Mouse (Mus musculus) forebrain, embryonic 14.5 days (tissue): ENCODE results near the gene Rab3a. TPM values are rescaled to one million over a fixed set of nuclear protein-coding genes. Genes with fewer than 3 reads are reported as not detected.

Source experiments
- ATAC-seq: fragments of 200-750 bp; cut with Nextera tagmentation; 2 replicates; pipeline ENCODE4 v1.8.0; 2017; ENCODE audit warnings: mild to moderate bottlenecking, moderate library complexity
- DNase-seq: peaks from one replicate; pipeline ENCODE4 v3.0.0-alpha.2; 2015; ENCODE audit warnings: low spot score
- H3K27ac ChIP-seq: fragments of 300-500 bp; sonication (generic); 2 replicates; pipeline ENCODE4 v1.5.1; 2014; ENCODE audit warnings: low read depth, mild to moderate bottlenecking, control low read depth, low read length, moderate library complexity
- H3K27me3 ChIP-seq: fragments of 300-500 bp; sonication (generic); replicated peaks from 2 replicates; pipeline ENCODE4 v1.6.1; 2014; ENCODE audit warnings: low read length, control low read depth, mixed read lengths; ENCODE audit not compliant: control insufficient read depth, insufficient read depth
- H3K36me3 ChIP-seq: fragments of 300-500 bp; sonication (generic); 2 replicates; pipeline ENCODE4 v1.6.1; 2014; ENCODE audit warnings: low read length, control low read depth; ENCODE audit not compliant: control insufficient read depth, insufficient read depth
- H3K4me1 ChIP-seq: fragments of 300-500 bp; sonication (generic); 2 replicates; pipeline ENCODE4 v1.6.1; 2014; ENCODE audit warnings: antibody characterized with exemption, low read length, control low read depth; ENCODE audit not compliant: control insufficient read depth, insufficient read depth
- H3K4me2 ChIP-seq: fragments of 300-500 bp; sonication (generic); 2 replicates; pipeline ENCODE4 v1.6.1; 2014; ENCODE audit warnings: mild to moderate bottlenecking, control low read depth, low read length
- H3K4me3 ChIP-seq: fragments of 300-500 bp; sonication (generic); 2 replicates; pipeline ENCODE4 v1.5.1; 2014; ENCODE audit warnings: low read depth, low read length, control low read depth
- H3K9ac ChIP-seq: fragments of 300-500 bp; sonication (generic); 2 replicates; pipeline ENCODE4 v1.6.1; 2014; ENCODE audit warnings: mild to moderate bottlenecking, low read length, control low read depth, moderate library complexity
- H3K9me3 ChIP-seq: fragments of 300-500 bp; sonication (generic); replicated peaks from 2 replicates; pipeline ENCODE4 v1.6.1; 2016; ENCODE audit warnings: low read length, control low read depth, mixed read lengths; ENCODE audit not compliant: control insufficient read depth
- WGBS: fragments of 180-500 bp; shearing (Covaris S2); extraction: QIAGEN DNeasy Blood & Tissue Kit; methylation state at CpG from one replicate; pipeline ENCODE4 v1.1.7; 2014; 5-methylcytosine and 5-hydroxymethylcytosine counted together
- polyA plus RNA-seq: library from polyadenylated mRNA; unstranded; fragments of >200 nt; fragmentation: Nextera tagmentation; extraction: Ambion mirVana; gene quantifications from 2 replicates; pipeline ENCODE4 v1.2.1, GENCODE M21; 2014

The Rab3a gene
- polyA plus RNA-seq, 1 experiment from 2014 or later = 330 TPM

DNA sequence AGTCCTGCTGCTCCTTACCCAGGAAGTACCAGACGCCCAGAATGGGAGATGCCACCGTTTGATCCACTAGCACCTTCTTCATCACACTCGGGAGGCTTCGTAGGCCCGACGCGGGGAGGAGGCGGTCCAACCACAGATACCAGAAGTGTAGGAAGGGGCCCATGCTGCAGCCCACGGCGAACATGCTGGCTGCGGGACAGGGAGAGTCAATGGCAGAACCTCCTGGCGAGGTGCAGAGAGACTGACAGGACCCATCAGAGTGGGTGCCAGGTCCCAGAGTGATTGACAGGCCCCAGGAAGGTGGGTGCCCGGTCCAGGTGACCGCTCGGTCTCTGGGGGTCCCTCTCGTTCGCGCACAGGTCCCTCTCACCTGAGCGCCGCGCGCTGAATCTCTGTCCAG lies 5.9 kb downstream of the Rab3a start:
- Histone ChIP-seq H3K27ac (peak overlapping the region; percentile 84), H3K9me3 (no peaks in the 10 kb centered on the region), H3K4me2 (peak overlapping the region; percentile 100), H3K4me3 (peak overlapping the region; percentile 71), H3K9ac (peak overlapping the region; percentile 83), H3K36me3 (peaks cover 31% of the 10 kb centered on the region), H3K27me3 (no peaks in the 10 kb centered on the region), H3K4me1 (peaks cover 21% of the 10 kb centered on the region)
- 1% methylated on average over 19 of the region's 22 CpGs for WGBS
- no peak; the same call in 1 of the 2 replicates for ATAC-seq
- DNase-seq = no peak

DNA sequence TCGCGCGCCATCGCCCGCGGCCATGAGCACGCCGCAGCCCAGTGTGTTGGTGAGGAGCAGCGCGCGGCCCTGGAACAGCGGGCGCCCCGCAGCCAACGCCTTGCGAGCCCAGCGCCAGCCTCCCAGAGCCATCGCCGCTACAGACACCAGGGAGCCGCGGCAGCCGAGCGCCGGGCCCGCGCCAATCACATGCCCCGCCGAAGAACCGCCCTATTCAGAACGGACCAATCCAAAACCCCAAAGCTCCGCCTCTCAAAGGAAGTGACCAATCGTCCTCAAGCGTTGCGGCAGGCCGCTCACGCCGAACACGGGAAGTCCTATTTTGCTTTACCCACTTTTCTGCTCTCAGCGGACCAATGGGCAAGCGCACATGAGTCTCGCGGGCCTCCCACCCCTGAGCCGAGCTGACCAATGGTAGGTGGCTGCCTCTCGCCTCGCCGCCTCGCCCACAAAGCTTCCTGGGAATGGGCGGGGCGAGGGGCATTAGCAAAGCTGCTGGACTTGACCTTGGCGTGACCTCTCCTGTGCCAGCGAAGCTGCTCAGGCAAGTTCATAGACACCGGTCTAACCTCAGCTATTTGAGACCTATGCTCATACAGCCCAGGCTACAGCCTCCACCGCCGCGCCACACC lies 6.4 kb downstream of the Rab3a start, which contains the start of gene Mpv17l2:
Mpv17l2 (minus strand) TSS at position 172 of the 632 bp plus-strand sequence.
- H3K4me1 ChIP-seq = peaks cover 16% of the 10 kb centered on the region
- H3K4me2 ChIP-seq = peak within 1 kb of the TSS; percentile 100
- H3K27ac ChIP-seq = peak within 1 kb of the TSS; percentile 84
- DNase-seq (peak; percentile 99), ATAC-seq (peak; percentile 96)
- peak within 1 kb of the TSS; percentile 83 for H3K9ac ChIP-seq
- H3K27me3 ChIP-seq = no peaks in the 10 kb centered on the region
- peak within 1 kb of the TSS; percentile 71 for H3K4me3 ChIP-seq
- WGBS = under 1% methylated on average over 54 of the region's 55 CpGs
- H3K36me3 ChIP-seq = peaks cover 30% of the 10 kb centered on the region
- H3K9me3 ChIP-seq = no peaks in the 10 kb centered on the region

DNA sequence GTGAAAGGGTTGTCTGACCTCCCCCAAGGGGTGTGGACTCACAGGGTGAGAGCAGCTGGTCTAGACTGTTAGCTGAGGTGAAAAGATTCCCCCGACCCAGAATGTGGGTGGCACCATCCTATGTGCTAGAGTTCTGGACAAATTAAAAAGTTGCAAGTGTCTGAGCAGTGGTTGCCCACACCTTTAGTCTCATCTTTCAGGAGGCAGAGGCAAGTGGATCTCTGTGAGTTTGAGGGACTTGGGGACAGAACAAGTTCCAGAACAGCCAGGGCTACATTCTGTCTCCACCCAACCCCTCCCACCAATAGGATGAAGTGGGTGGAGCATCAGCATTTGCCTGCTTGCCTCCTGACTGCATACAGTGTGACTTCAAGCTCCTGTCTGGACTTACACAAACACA lies 7.6 kb downstream of the Rab3a start:
- H3K4me2 ChIP-seq = no peak overlapping the region
- no peak overlapping the region for H3K27ac ChIP-seq
- ATAC-seq (no peak), DNase-seq (no peak)
- H3K4me1 ChIP-seq = peaks cover 22% of the 10 kb centered on the region
- WGBS = 69% methylated on average over 1 of the region's 1 CpGs
- no peak overlapping the region for H3K9ac ChIP-seq
- H3K4me3 ChIP-seq = no peak overlapping the region
- no peaks in the 10 kb centered on the region for H3K27me3 ChIP-seq
- no peaks in the 10 kb centered on the region for H3K9me3 ChIP-seq
- H3K36me3 ChIP-seq = peaks cover 21% of the 10 kb centered on the region

DNA sequence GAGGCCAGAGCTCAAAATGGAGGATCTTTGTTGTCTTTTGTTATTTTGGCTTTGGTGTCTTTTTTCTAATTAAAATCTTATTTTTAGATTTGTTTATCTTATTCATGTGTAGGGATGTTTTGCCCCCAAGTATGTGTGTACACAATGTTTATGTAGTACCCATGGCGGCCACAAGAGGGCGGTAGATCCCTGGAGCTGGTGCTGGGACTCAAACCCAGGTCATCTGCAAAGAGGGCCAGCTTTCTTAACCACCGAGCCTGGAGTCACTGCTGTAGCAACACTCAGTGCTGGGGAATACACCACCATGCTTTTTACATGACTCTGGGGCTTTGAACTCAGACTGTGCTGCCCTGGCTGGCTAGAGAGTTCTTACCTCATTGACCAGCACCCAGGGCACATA lies 8.9 kb downstream of the Rab3a start:
- no peak overlapping the region for H3K4me2 ChIP-seq
- ATAC-seq = no peak
- WGBS = 3% methylated on average over 3 of the region's 3 CpGs

DNA sequence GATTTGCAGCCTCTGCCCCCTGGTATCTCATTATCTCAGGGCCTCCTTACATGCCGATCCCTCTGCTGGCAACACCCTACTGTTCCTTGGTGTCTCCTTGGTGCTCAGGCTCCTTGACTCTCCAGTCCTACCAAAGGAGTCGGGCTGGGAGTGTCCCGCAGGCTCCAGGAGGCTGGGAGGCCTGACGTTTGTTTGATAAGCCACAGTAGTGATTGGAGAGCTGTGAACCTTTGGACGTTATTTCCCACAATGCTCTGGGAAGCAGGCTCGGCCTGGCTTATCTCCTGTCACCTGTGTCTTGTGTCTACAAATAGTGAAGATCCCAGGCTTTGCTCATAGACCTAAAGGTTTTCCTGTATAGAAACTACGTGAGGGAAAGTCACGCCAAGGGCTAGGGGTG lies 9.5 kb downstream of the Rab3a start:
- Histone ChIP-seq H3K27me3 (no peaks in the 10 kb centered on the region), H3K36me3 (peaks cover 25% of the 10 kb centered on the region), H3K4me2 (no peak overlapping the region), H3K4me3 (no peak overlapping the region), H3K9ac (no peak overlapping the region), H3K27ac (no peak overlapping the region), H3K9me3 (no peaks in the 10 kb centered on the region), H3K4me1 (peaks cover 19% of the 10 kb centered on the region)
- WGBS = 83% methylated on average over 8 of the region's 8 CpGs
- ATAC-seq (no peak), DNase-seq (no peak)

More for the DNA sequence above, 8.9 kb downstream of the Rab3a start:
- DNase-seq = no peak
- Histone ChIP-seq H3K9ac (no peak overlapping the region), H3K27ac (no peak overlapping the region), H3K9me3 (no peaks in the 10 kb centered on the region), H3K4me3 (no peak overlapping the region), H3K36me3 (peaks cover 20% of the 10 kb centered on the region), H3K4me1 (peaks cover 19% of the 10 kb centered on the region), H3K27me3 (no peaks in the 10 kb centered on the region)

DNA sequence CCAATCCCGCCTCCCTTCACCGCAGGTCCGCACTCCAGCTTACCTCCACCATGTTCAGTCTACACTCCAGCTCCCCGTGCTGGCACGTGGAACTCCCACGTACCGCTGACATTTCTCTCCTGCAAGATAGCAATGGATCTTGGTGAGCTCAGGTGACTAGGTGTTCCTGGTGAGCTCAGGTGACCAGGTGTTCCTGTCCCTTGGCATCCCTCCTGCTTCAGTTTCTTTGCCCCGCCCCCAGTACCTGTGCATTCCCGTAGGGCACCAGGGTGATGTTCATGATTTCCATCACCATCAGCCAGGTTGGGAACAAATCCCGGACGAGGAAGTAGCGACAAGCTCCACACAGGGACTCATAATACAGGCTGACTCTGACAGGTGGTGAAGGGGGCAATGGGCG lies 10.2 kb downstream of the Rab3a start:
- no peaks in the 10 kb centered on the region for H3K9me3 ChIP-seq
- H3K27ac ChIP-seq = no peak overlapping the region
- peaks cover 15% of the 10 kb centered on the region for H3K4me1 ChIP-seq
- WGBS = 97% methylated on average over 13 of the region's 13 CpGs
- H3K27me3 ChIP-seq = no peaks in the 10 kb centered on the region
- DNase-seq (no peak), ATAC-seq (no peak)
- H3K36me3 ChIP-seq = peaks cover 31% of the 10 kb centered on the region
- H3K4me3 ChIP-seq = no peak overlapping the region
- H3K9ac ChIP-seq = no peak overlapping the region
- H3K4me2 ChIP-seq = no peak overlapping the region

DNA sequence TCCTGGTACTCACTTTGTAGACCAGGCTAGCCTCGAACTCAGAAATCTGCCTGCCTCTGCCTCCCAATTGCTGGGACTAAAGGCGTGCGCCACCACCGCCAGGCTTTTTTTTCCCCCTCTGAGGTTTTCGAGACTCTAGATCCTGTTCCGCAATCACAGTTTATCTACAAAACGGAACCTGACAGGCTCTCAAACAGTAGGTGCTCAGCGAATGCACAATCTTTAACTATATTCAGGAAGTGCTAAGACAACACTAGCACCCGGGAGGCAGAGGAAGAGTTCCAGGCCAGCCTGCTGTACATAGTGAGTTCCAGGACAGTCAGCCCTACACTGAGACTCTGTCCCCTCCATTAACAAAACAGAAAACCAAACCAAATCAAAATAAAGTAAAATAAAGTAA lies 10.8 kb downstream of the Rab3a start:
- peaks cover 9% of the 10 kb centered on the region for H3K4me1 ChIP-seq
- H3K9ac ChIP-seq = no peak overlapping the region
- no peak overlapping the region for H3K27ac ChIP-seq
- ATAC-seq = no peak
- no peaks in the 10 kb centered on the region for H3K9me3 ChIP-seq
- H3K36me3 ChIP-seq = peaks cover 37% of the 10 kb centered on the region
- no peak overlapping the region for H3K4me3 ChIP-seq
- no peaks in the 10 kb centered on the region for H3K27me3 ChIP-seq
- peak overlapping the region; percentile 46; the same call in 1 of the 2 replicates for H3K4me2 ChIP-seq
- no peak for DNase-seq
- WGBS = 84% methylated on average over 9 of the region's 9 CpGs

DNA sequence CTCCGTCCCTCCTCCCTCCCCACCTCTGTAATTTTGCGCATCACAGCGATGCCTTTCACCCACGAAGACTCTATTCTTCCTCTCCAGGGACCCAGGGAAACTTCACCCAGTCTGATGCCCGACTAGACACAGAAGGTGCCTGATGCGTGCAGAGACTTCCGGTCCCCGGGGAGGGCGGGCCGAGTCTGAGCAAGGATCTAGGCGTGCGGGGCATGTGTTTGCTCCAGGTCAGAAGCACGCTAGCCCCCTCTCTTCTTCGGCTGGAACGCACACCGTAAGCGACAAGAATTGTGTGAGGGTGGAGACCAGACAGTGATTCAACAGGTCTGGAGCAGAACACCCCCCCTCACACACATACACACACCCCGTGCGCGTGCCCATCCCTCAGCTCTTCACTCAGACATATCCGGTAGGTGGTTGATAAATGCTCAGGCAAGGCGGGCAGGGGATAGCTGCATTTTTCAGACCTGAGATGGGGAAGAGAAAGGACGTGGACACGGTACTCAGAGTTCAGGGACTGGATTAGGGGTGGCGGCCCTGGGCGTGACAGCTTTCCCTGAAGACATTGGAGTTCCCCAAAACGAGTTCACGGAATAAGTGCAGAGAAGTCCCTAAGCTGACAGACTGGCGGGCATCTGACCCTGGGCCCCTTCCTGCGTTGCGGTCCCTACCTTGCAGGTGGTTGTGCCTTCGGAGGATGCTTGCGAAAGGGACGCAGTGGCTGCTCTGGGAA lies 11.5 kb downstream of the Rab3a start:
- no peak for ATAC-seq
- no peak overlapping the region for H3K27ac ChIP-seq
- peak overlapping the region; percentile 50; the same call in 1 of the 2 replicates for H3K9ac ChIP-seq
- peak overlapping the region; percentile 46 for H3K4me2 ChIP-seq
- peaks cover 44% of the 10 kb centered on the region for H3K36me3 ChIP-seq
- H3K4me3 ChIP-seq = peak overlapping the region; percentile 3; the same call in 1 of the 2 replicates
- WGBS = 4% methylated on average over 34 of the region's 34 CpGs
- no peak for DNase-seq
- H3K9me3 ChIP-seq = no peaks in the 10 kb centered on the region
- H3K27me3 ChIP-seq = no peaks in the 10 kb centered on the region
- peaks cover 9% of the 10 kb centered on the region for H3K4me1 ChIP-seq
